Mouse (Mus musculus): ENCODE results near the gene Sec14l1. TPM values are rescaled to one million over a fixed set of nuclear protein-coding genes. Genes with fewer than 3 reads are reported as not detected.

Gene Sec14l1
- polyA plus RNA-seq, 1 experiment from 2014 or later = 47.8 TPM

DNA sequence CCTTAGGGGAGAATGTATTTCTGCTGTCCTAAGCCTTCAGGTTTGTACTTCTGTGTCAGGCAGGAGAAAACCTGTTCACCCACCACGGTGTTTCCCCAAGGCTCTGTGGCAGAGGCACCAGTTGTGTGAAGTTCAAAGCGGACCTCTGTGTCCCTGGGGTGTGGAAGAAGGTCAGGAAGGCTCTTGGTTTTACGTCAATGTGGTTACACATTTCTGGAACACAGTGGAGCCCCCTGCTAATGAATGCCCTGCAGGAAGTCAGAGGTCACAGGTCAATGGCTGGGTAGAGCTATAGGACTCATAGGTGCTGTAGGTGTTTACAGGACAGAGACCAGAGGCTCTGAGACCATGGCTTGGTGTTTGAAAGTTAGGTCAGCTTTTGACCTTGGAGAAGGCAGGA is 9.7 kb upstream of the Sec14l1 start:
- Histone ChIP-seq H3K27me3 (ENCODE audit: low read depth, poor library complexity, severe bottlenecking) (no peaks in the 10 kb centered on the region), H3K9me3 (replicated peaks) (no peaks in the 10 kb centered on the region), H3K4me3 (no peak overlapping the region), H3K27ac (peak overlapping the region; percentile 70; the same call in 1 of the 2 replicates), H3K4me1 (peaks cover 34% of the 10 kb centered on the region), H3K36me3 (no peaks in the 10 kb centered on the region)
- WGBS = 47% methylated on average over 3 of the region's 3 CpGs
- no peak for DNase-seq (ENCODE audit: low spot score)

- no peak for DNase-seq (ENCODE audit: low spot score)
- Histone ChIP-seq H3K36me3 (no peaks in the 10 kb centered on the region), H3K27me3 (ENCODE audit: low read depth, poor library complexity, severe bottlenecking) (no peaks in the 10 kb centered on the region), H3K27ac (peak overlapping the region; percentile 80; the same call in 1 of the 2 replicates), H3K9me3 (replicated peaks) (no peaks in the 10 kb centered on the region), H3K4me3 (no peak overlapping the region), H3K4me1 (peaks cover 34% of the 10 kb centered on the region)
- WGBS = 91% methylated on average over 7 of the region's 7 CpGs
Observed at GRCm38 (mm10) chr11:117105850-117106249, 9.1 kb upstream of the Sec14l1 start.

DNA sequence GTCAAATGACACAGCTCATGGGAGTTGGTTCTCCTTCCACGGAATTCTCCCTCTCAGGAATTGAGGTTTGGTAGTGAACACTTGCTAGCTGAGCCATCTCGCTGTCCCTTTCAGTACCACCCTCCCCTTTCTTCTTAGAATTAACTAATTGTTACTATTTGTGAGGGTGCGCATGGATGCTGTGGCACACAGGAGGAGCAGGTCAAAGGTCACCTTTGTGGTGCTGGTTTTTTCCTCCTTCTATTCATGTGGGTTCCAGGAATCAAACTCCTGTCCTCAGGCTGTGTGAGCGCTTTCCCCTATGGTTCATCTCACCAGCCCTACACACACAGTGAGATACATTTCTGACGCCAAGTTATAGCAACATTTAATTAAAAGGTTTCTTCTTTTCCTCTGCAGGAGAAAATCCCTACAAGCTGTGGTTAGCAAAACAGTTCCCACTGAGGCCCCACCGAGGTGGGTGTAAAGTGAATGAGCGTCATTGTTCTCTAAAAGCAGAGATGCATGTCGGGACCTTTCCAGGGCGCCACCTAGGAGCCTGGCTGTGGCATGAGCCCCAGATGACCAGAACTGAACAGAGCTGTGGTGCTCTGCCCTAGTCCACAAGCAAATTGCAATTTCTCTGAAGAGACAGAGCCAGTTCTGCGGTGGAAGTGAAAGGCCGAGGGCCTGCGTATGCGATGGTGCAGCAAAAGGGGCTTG is 8.2 kb upstream of the Sec14l1 start:
- 44% methylated on average over 13 of the region's 13 CpGs for WGBS
- DNase-seq (ENCODE audit: low spot score) = no peak
- H3K4me3 ChIP-seq = no peak overlapping the region
- no peaks in the 10 kb centered on the region for H3K27me3 ChIP-seq (ENCODE audit: low read depth, poor library complexity, severe bottlenecking)
- peak overlapping the region; percentile 80 for H3K27ac ChIP-seq
- peaks cover 27% of the 10 kb centered on the region for H3K4me1 ChIP-seq
- no peaks in the 10 kb centered on the region for H3K36me3 ChIP-seq
- no peaks in the 10 kb centered on the region for H3K9me3 ChIP-seq (replicated peaks)

GRCm38 (mm10) chr11:117107837-117108236 is 7.1 kb upstream of the Sec14l1 start:
- WGBS = 95% methylated on average over 2 of the region's 2 CpGs
- H3K4me1 ChIP-seq = peaks cover 33% of the 10 kb centered on the region
- H3K27me3 ChIP-seq (ENCODE audit: low read depth, poor library complexity, severe bottlenecking) = no peaks in the 10 kb centered on the region
- no peaks in the 10 kb centered on the region for H3K9me3 ChIP-seq (replicated peaks)
- no peak for DNase-seq (ENCODE audit: low spot score)
- H3K36me3 ChIP-seq = no peaks in the 10 kb centered on the region
- no peak overlapping the region for H3K27ac ChIP-seq
- no peak overlapping the region for H3K4me3 ChIP-seq

- WGBS = 83% methylated on average over 9 of the region's 9 CpGs
Observed at GRCm38 (mm10) chr11:117108595-117108994, 6.4 kb upstream of the Sec14l1 start.

DNA sequence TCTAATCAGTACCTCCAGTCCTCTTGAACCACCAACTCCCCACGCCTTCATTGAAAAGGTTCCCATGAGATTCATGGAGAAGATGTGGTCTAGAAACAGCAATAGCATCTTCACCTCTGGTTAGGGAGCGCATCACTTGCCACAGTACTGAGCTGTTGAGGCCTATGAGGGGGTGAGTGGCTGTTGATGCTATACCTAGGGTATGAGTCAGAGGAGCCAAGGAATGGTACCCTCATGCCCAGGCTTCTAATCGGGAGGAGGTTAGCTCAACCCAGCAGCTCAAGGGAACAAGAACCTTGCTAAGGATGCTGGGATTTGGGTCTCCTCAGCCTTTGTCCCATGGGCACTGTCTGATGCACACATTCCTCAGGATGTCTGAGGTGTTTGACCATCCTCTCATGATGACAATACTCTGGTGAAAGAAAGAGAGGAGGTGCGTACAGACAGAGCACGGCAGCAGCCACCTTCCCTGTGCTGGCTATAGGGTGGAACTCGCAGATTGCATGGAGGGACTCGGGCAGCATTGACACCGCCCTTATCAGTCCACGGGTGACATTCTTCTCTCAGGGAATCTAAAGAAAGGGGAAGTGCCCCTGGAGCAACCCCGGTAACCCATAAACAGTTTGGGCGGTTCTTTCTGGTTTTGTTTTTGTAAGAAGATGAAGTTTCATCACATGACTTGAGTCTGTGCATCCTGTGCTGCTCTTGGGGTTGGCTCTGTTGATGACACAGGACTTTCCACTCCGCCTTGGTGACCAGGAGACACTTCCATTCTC is 5.6 kb upstream of the Sec14l1 start:
- peaks cover 45% of the 10 kb centered on the region for H3K4me1 ChIP-seq
- H3K27me3 ChIP-seq (ENCODE audit: low read depth, poor library complexity, severe bottlenecking) = no peaks in the 10 kb centered on the region
- 88% methylated on average over 12 of the region's 12 CpGs for WGBS
- H3K9me3 ChIP-seq (replicated peaks) = no peaks in the 10 kb centered on the region
- H3K36me3 ChIP-seq = no peaks in the 10 kb centered on the region
- DNase-seq (ENCODE audit: low spot score) = no peak
- peak overlapping the region; percentile 59; the same call in 1 of the 2 replicates for H3K27ac ChIP-seq
- no peak overlapping the region for H3K4me3 ChIP-seq

More at GRCm38 (mm10) chr11:117108595-117108994, 6.4 kb upstream of the Sec14l1 start:
- H3K36me3 ChIP-seq = no peaks in the 10 kb centered on the region
- H3K27me3 ChIP-seq (ENCODE audit: low read depth, poor library complexity, severe bottlenecking) = no peaks in the 10 kb centered on the region
- no peak for DNase-seq (ENCODE audit: low spot score)
- no peak overlapping the region for H3K4me3 ChIP-seq
- H3K9me3 ChIP-seq (replicated peaks) = no peaks in the 10 kb centered on the region
- H3K27ac ChIP-seq = peak overlapping the region; percentile 59; the same call in 1 of the 2 replicates
- peaks cover 39% of the 10 kb centered on the region for H3K4me1 ChIP-seq

- Histone ChIP-seq H3K27ac (no peak overlapping the region), H3K9me3 (replicated peaks) (no peaks in the 10 kb centered on the region), H3K27me3 (ENCODE audit: low read depth, poor library complexity, severe bottlenecking) (no peaks in the 10 kb centered on the region), H3K36me3 (peaks cover 8% of the 10 kb centered on the region; the same call in 1 of the 2 replicates), H3K4me1 (peaks cover 46% of the 10 kb centered on the region), H3K4me3 (no peak overlapping the region)
- DNase-seq (ENCODE audit: low spot score) = no peak
- WGBS = 86% methylated on average over 11 of the region's 11 CpGs
Observed at GRCm38 (mm10) chr11:117111967-117112648, 2.9 kb upstream of the Sec14l1 start.

DNA sequence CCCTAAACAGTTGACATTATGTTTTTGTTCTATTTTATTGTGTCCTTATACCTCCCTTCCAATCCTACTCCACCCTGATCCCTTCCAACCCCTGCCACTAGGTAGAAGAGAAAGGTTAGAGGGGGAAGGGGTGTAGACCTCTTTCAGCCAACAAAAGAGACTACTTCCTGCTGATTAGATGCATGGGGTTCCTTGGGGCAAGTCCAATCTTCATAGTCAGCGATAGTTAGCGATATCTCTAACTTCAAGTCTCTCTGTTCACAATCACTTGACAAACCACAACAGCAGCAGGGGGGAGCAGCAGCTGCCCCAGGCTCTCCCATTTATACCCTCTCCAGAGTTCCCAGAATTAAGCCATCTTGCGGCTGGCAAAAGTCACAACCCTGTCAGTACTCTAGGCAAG is 2.3 kb upstream of the Sec14l1 start:
- H3K27me3 ChIP-seq (ENCODE audit: low read depth, poor library complexity, severe bottlenecking) = no peaks in the 10 kb centered on the region
- DNase-seq (ENCODE audit: low spot score) = no peak
- no peaks in the 10 kb centered on the region for H3K9me3 ChIP-seq (replicated peaks)
- 57% methylated on average over 3 of the region's 3 CpGs for WGBS
- peak overlapping the region; percentile 53; the same call in 1 of the 2 replicates for H3K27ac ChIP-seq
- no peak overlapping the region for H3K4me3 ChIP-seq
- H3K4me1 ChIP-seq = peaks cover 49% of the 10 kb centered on the region
- peaks cover 13% of the 10 kb centered on the region for H3K36me3 ChIP-seq

GRCm38 (mm10) chr11:117113377-117113776 is 1.6 kb upstream of the Sec14l1 start:
- no peak for DNase-seq (ENCODE audit: low spot score)
- Histone ChIP-seq H3K27me3 (ENCODE audit: low read depth, poor library complexity, severe bottlenecking) (no peaks in the 10 kb centered on the region), H3K36me3 (peaks cover 20% of the 10 kb centered on the region), H3K4me1 (peaks cover 56% of the 10 kb centered on the region), H3K27ac (peak overlapping the region; percentile 53; the same call in 1 of the 2 replicates), H3K9me3 (replicated peaks) (no peaks in the 10 kb centered on the region), H3K4me3 (no peak overlapping the region)
- WGBS = 94% methylated on average over 5 of the region's 5 CpGs

- no peak for DNase-seq (ENCODE audit: low spot score)
- WGBS = 54% methylated on average over 13 of the region's 13 CpGs
- Histone ChIP-seq H3K27ac (peak overlapping the region; percentile 95), H3K4me3 (peak overlapping the region; percentile 85), H3K4me1 (peaks cover 62% of the 10 kb centered on the region), H3K27me3 (ENCODE audit: low read depth, poor library complexity, severe bottlenecking) (no peaks in the 10 kb centered on the region), H3K36me3 (peaks cover 23% of the 10 kb centered on the region), H3K9me3 (replicated peaks) (no peaks in the 10 kb centered on the region)
Observed at GRCm38 (mm10) chr11:117114231-117114591, 757 bp upstream of the Sec14l1 start.

- Histone ChIP-seq H3K4me1 (peaks cover 76% of the 10 kb centered on the region), H3K36me3 (peaks cover 23% of the 10 kb centered on the region), H3K27me3 (ENCODE audit: low read depth, poor library complexity, severe bottlenecking) (no peaks in the 10 kb centered on the region), H3K9me3 (replicated peaks) (no peaks in the 10 kb centered on the region), H3K4me3 (peak overlapping the region; percentile 85), H3K27ac (peak overlapping the region; percentile 95)
- WGBS = 1% methylated on average over 54 of the region's 54 CpGs
- peak; percentile 55 for DNase-seq (ENCODE audit: low spot score)
Observed at GRCm38 (mm10) chr11:117115346-117116219, 615 bp downstream of the Sec14l1 start.
